Mouse (Mus musculus) right cerebral cortex, postnatal 36 days (tissue): Measurements from ENCODE around the gene Heatr6.

Source experiments
- DNase-seq, 2 experiments: peaks; one replicate each; pipeline ENCODE4 v3.0.0; 2022; ENCODE audit warnings: low spot score in 2 of 2, mixed read lengths in 1 of 2

The Heatr6 gene

GRCm38 (mm10) chr11:83753581-83754181 is at the start of gene Heatr6:
Gene Heatr6 (plus strand): TSS chr11:83753696.
- DNase-seq: peak; percentile 80 to 88

- no peak for DNase-seq
These were observed 49.8 kb upstream of the Heatr6 start, which contains the start of gene Wfdc17 for GRCm38 (mm10) chr11:83703705-83704104. Gene Wfdc17 (plus strand): TSS chr11:83703991.

- no peak for DNase-seq
These were observed 44.8 kb upstream of the Heatr6 start, which contains the start of gene Wfdc18 for GRCm38 (mm10) chr11:83708715-83709114. Gene Wfdc18 (plus strand): TSS chr11:83709015.

GRCm38 (mm10) chr11:83709683-83710082 is 43.8 kb upstream of the Heatr6 start:
- DNase-seq: no peak

- no peak for DNase-seq
These were observed 40.8 kb upstream of the Heatr6 start for GRCm38 (mm10) chr11:83712671-83713070.

GRCm38 (mm10) chr11:83713925-83714324 is 39.6 kb upstream of the Heatr6 start:
- DNase-seq: no peak

- DNase-seq: no peak
These were observed 36.3 kb upstream of the Heatr6 start for GRCm38 (mm10) chr11:83717042-83717665.

GRCm38 (mm10) chr11:83720766-83721165 is 32.7 kb upstream of the Heatr6 start:
- DNase-seq: no peak

- DNase-seq: no peak
These were observed 24.6 kb upstream of the Heatr6 start for GRCm38 (mm10) chr11:83728757-83729432.

- DNase-seq: no peak
These were observed 22.4 kb upstream of the Heatr6 start for GRCm38 (mm10) chr11:83731116-83731515.

- DNase-seq: no peak
These were observed 20.3 kb upstream of the Heatr6 start for GRCm38 (mm10) chr11:83733071-83733640.

GRCm38 (mm10) chr11:83734215-83734614 is 19.3 kb upstream of the Heatr6 start:
- DNase-seq: no peak

- no peak for DNase-seq
These were observed 17.6 kb upstream of the Heatr6 start for GRCm38 (mm10) chr11:83735881-83736280.

- no peak for DNase-seq
These were observed 16.4 kb upstream of the Heatr6 start for GRCm38 (mm10) chr11:83737109-83737558.

- DNase-seq: peak; percentile 44 to 59
These were observed 14.3 kb upstream of the Heatr6 start for GRCm38 (mm10) chr11:83739241-83739640.

GRCm38 (mm10) chr11:83740443-83740991 is 13.0 kb upstream of the Heatr6 start:
- no peak for DNase-seq

- DNase-seq: no peak
These were observed 11.7 kb upstream of the Heatr6 start for GRCm38 (mm10) chr11:83741841-83742240.

GRCm38 (mm10) chr11:83742731-83743355 is 10.7 kb upstream of the Heatr6 start:
- DNase-seq: no peak

- DNase-seq: no peak
These were observed 10.0 kb upstream of the Heatr6 start for GRCm38 (mm10) chr11:83743525-83743924.

- DNase-seq: no peak
These were observed 7.3 kb upstream of the Heatr6 start for GRCm38 (mm10) chr11:83746152-83746551.

GRCm38 (mm10) chr11:83746681-83747080 is 6.8 kb upstream of the Heatr6 start, which contains the start of gene Wfdc21:
Gene Wfdc21 (plus strand): TSS chr11:83746940.
- no peak for DNase-seq
